Mouse (Mus musculus) cerebellum, adult 2 months (tissue): ENCODE data around the gene Scamp1. TPM values are rescaled to one million over a fixed set of nuclear protein-coding genes. Genes with fewer than 3 reads are reported as not detected.
A peak's percentile ranks its signal among the peaks of the same experiment; 100 is the strongest.

Experiments
- DNase-seq, 2 experiments: peaks; one replicate each; pipeline ENCODE4 v3.0.0; 2021
- H3K27ac ChIP-seq: fragments of 200-500 bp; 2 replicates; pipeline ENCODE4 v1.5.1; 2012; ENCODE audit warnings: low read length, control low read depth, inconsistent platforms; ENCODE audit not compliant: insufficient read depth
- H3K27me3 ChIP-seq: fragments of 200-500 bp; 2 replicates; pipeline ENCODE4 v1.6.1; 2012; ENCODE audit warnings: inconsistent platforms, mild to moderate bottlenecking, low read length, moderate library complexity; ENCODE audit not compliant: control insufficient read depth, insufficient read depth
- H3K4me1 ChIP-seq: fragments of 200-500 bp; 2 replicates; pipeline ENCODE4 v1.6.1; 2011; ENCODE audit warnings: low read length; ENCODE audit not compliant: control insufficient read depth, insufficient read depth
- H3K4me3 ChIP-seq: fragments of 200-500 bp; replicated peaks from 2 replicates; pipeline ENCODE3; 2011; ENCODE audit warnings: mild to moderate bottlenecking, low read depth, low read length, control low read depth; ENCODE audit not compliant: insufficient read depth
- CTCF ChIP-seq: fragments of 200-500 bp; IDR thresholded peaks from 2 replicates; pipeline ENCODE4 v1.5.1; 2011; ENCODE audit warnings: low read depth, mild to moderate bottlenecking, control low read depth, low read length, moderate library complexity, borderline replicate concordance; ENCODE audit not compliant: insufficient read depth
- POLR2A ChIP-seq: fragments of 200-500 bp; IDR thresholded peaks from 2 replicates; pipeline ENCODE4 v1.6.1; 2011; ENCODE audit warnings: low read length, control low read depth, borderline replicate concordance; ENCODE audit not compliant: insufficient read depth
- WGBS: fragments of 180-500 bp; shearing (Covaris S2); methylation state at CpG from one replicate; pipeline ENCODE4 v1.1.7; 2018; 5-methylcytosine and 5-hydroxymethylcytosine counted together
- polyA plus RNA-seq: library from polyadenylated mRNA; depleted of rRNA; stranded (reverse); fragments of >200 nt; gene quantifications from 2 replicates; pipeline ENCODE4 v1.2.3, GENCODE M21; 2012

Scamp1 gene
- polyA plus RNA-seq, 1 experiment: 101 TPM

DNA sequence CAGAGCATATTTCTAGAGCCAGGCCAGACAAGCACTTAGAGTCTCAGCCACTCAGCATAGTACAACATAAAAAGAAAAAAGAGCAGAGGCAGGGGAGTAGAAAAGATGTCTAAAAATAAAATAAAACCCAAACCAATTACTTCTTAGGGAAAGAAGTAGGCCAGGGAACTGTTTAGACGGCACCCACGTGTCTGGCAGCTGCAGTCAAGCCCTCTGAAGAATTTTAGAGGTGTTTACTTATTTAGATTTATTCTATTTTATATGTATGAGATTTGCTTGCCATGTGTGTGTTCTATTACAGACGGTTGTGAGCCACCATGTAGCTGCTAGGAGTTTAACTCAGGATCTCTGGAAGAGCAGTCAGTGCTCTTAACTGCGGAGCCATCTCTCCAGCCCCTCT is 18.5 kb downstream of the Scamp1 start:
- Histone ChIP-seq H3K4me1 (peaks cover 30% of the 10 kb centered on the region), H3K27ac (no peak overlapping the region), H3K4me3 (no peak overlapping the region), H3K27me3 (no peaks in the 10 kb centered on the region)
- DNase-seq: no peak
- no peak for TF ChIP-seq CTCF
- no peak for TF ChIP-seq POLR2A
- 84% methylated on average over 4 of the region's 4 CpGs for WGBS

DNA sequence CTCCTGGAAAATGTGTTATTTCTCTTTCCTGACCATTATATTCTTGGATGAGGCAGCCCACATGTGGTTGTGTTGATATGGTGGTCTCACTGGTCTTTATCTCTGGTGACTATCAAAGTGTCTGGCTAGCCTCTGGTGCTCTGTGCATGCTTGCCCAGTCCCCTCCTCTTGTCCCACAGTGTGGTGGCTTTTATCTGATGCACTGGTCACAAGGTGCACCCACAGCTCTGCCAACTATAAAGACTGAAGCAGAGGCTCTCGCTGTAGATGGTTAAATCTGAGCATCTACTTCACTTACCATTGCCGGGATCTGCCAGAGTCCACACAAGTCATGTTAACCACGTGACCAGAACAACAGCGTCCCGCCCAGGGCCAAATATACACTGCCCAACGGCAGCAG is 19.1 kb downstream of the Scamp1 start:
- no peak overlapping the region for H3K27ac ChIP-seq
- no peak overlapping the region for H3K4me3 ChIP-seq
- WGBS: 84% methylated on average over 6 of the region's 6 CpGs
- H3K27me3 ChIP-seq: no peaks in the 10 kb centered on the region
- DNase-seq: no peak
- peaks cover 32% of the 10 kb centered on the region for H3K4me1 ChIP-seq
- TF ChIP-seq CTCF (no peak), POLR2A (no peak)

- H3K27me3 ChIP-seq: no peaks in the 10 kb centered on the region
- H3K4me3 ChIP-seq: no peak overlapping the region
- no peak overlapping the region for H3K27ac ChIP-seq
- H3K4me1 ChIP-seq: peaks cover 26% of the 10 kb centered on the region
- DNase-seq: no peak
- no peak for TF ChIP-seq CTCF
- no peak for TF ChIP-seq POLR2A
- 83% methylated on average over 3 of the region's 3 CpGs for WGBS
Measured at GRCm38 (mm10) chr13:94265291-94265690, 20.4 kb downstream of the Scamp1 start.

DNA sequence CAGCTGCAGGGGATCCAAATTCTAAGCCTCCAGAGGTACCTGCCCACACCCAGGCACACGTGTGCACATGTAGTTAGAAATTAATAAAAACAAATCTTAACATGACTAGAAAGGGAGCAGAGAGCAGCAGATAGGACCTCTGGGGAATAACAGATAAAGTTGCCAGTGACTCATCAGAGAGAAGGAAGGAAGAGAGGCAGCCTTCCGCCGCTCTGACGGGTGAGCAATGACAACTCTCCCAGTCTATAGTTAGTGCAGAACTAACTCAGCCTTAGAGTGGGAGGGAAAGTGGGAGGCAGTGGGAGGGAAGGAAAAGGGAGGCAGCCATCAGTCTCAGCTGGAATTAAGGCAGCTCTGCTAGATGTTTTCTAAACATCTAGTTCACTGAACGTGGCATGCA is 21.7 kb downstream of the Scamp1 start:
- WGBS: 89% methylated on average over 5 of the region's 5 CpGs
- TF ChIP-seq POLR2A (no peak), CTCF (no peak)
- Histone ChIP-seq H3K27ac (no peak overlapping the region), H3K4me3 (no peak overlapping the region), H3K4me1 (peaks cover 26% of the 10 kb centered on the region), H3K27me3 (no peaks in the 10 kb centered on the region)
- no peak for DNase-seq

DNA sequence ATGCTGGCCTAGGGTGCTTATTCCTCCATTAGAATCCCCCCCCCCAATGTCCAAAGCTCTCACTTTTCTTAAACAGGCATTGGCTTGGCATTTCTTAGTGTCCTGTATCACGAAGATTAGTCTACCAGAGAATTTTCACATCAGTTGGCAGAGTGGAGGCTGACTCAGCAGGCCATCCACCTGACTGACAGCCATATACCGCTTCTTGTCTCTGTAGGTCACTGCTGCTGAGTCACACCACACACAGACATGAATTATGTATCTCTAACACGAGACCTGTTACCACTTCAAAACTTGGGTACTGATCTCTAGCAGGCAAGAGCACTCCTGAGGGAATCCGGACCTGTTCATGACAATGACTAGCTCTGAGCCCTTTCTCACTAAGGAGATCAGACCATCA is 23.1 kb downstream of the Scamp1 start:
- DNase-seq: peak; percentile 49 to 75
- Histone ChIP-seq H3K4me3 (no peak overlapping the region), H3K27me3 (no peaks in the 10 kb centered on the region), H3K27ac (no peak overlapping the region), H3K4me1 (peaks cover 22% of the 10 kb centered on the region)
- TF ChIP-seq CTCF: no peak
- TF ChIP-seq POLR2A: no peak
- WGBS: 27% methylated on average over 4 of the region's 4 CpGs

- TF ChIP-seq POLR2A (no peak), CTCF (no peak)
- H3K27ac ChIP-seq: peak overlapping the region; percentile 31; the same call in 1 of the 2 replicates
- peak; percentile 44 to 69 for DNase-seq
- no peak overlapping the region for H3K4me3 ChIP-seq
- H3K27me3 ChIP-seq: no peaks in the 10 kb centered on the region
- peaks cover 23% of the 10 kb centered on the region for H3K4me1 ChIP-seq
- 14% methylated on average over 6 of the region's 6 CpGs for WGBS
Measured at GRCm38 (mm10) chr13:94261624-94262023, 24.0 kb downstream of the Scamp1 start.

- Histone ChIP-seq H3K27ac (no peak overlapping the region), H3K4me1 (peaks cover 23% of the 10 kb centered on the region), H3K4me3 (no peak overlapping the region), H3K27me3 (no peaks in the 10 kb centered on the region)
- DNase-seq: no peak
- 91% methylated on average over 8 of the region's 8 CpGs for WGBS
- TF ChIP-seq CTCF: no peak
- TF ChIP-seq POLR2A: no peak
Measured at GRCm38 (mm10) chr13:94260961-94261360, 24.7 kb downstream of the Scamp1 start.

DNA sequence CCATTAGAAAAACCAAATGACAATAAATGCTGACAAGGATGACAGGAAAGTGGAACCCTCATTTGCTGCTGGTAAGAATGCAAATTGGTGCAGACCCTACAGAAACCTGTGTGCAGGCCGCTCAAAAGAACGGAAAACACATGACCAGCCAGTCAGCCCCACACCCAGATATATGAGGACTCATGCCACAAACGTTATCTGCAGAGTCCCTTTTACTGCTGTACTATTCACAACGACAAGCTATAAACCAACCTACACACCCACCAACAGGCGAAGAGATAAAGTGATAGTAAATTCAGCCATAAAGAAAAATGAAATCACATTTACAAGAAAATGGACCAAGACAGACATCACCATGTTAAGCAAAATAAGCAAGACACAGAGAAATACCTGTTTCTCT is 26.4 kb downstream of the Scamp1 start:
- WGBS: 91% methylated on average over 5 of the region's 5 CpGs
- TF ChIP-seq POLR2A (no peak), CTCF (no peak)
- no peaks in the 10 kb centered on the region for H3K27me3 ChIP-seq
- H3K4me1 ChIP-seq: peaks cover 23% of the 10 kb centered on the region
- no peak overlapping the region for H3K27ac ChIP-seq
- H3K4me3 ChIP-seq: no peak overlapping the region
- DNase-seq: no peak
